Mouse (Mus musculus) testis, adult 2 months (tissue): Measurements from ENCODE around the gene Rnd1.

Experiments
- CTCF ChIP-seq: fragments of 200-500 bp; IDR thresholded peaks from 2 replicates; pipeline ENCODE4 v1.5.1; 2012; ENCODE audit warnings: low read depth, mild to moderate bottlenecking, inconsistent platforms, low read length, moderate library complexity; ENCODE audit not compliant: control insufficient read depth, insufficient read depth, insufficient replicate concordance
- POLR2A ChIP-seq: fragments of 200-500 bp; IDR thresholded peaks from 2 replicates; pipeline ENCODE4 v1.6.1; 2012; ENCODE audit warnings: low read depth, mild to moderate bottlenecking, inconsistent platforms, low read length, moderate library complexity; ENCODE audit not compliant: control insufficient read depth

- TF ChIP-seq CTCF (no peak), POLR2A (no peak)
These were observed 48.8 kb upstream of the Rnd1 start for GRCm38 (mm10) chr15:98726079-98726478.
